Mouse (Mus musculus) gonadal fat pad, adult 2 months (tissue): ENCODE results near the gene Dyrk2. TPM values are rescaled to one million over a fixed set of nuclear protein-coding genes. Genes with fewer than 3 reads are reported as not detected.

Experiments used
- DNase-seq: peaks from one replicate; pipeline ENCODE4 v3.0.0-alpha.2; 2012; ENCODE audit warnings: low read depth
- polyA plus RNA-seq: library from polyadenylated mRNA; depleted of rRNA; stranded (reverse); fragments of >200 nt; gene quantifications from 2 replicates; pipeline ENCODE4 v1.2.3, GENCODE M21; 2012

The Dyrk2 gene
- polyA plus RNA-seq, 1 experiment: 13.5 TPM

DNA sequence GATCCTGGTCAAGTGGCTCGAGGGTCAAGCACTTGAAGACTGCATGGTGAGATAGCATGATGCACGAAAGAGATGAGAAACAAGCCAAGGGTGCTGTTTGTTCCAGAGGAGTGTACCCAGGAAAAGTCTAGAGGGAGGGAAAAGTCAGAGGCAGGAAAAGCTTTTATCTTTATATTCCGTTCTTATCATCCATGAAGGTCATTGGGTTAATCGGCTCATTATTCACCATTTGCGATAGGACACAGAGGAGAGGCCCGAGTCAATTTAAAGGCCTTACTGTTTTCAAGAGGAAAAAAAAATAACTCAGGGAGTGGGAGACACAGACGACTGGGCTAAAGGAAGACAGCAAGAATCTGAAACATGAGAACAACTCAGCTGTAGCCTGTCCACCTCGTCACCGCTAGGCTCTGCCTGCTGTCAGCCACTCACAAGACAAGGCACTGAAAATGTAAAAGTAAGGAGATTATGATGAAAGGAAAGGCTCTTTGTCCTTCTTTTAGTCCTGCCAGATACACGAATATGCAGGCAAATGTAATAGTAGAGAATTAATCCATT lies 22.9 kb downstream of the Dyrk2 start:
- no peak for DNase-seq

DNA sequence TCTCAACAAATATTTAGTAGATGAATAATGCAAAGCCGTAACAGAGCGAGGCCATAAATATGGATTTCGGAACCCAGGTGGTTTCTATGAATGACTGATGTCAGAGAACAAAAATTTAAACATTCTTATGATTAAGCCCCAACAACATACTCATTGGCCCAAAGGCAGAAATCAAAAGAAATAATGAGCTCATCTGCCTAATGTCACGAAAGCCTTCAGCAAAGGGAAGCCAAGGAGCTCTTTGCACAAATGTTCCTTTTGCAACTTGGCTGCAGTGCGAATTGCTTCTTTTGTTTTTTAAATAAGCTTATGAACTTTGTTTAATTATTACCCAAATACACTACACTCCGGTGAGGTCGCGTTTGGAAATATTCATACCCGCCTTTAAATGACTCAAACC lies 29.4 kb downstream of the Dyrk2 start:
- DNase-seq: no peak

DNA sequence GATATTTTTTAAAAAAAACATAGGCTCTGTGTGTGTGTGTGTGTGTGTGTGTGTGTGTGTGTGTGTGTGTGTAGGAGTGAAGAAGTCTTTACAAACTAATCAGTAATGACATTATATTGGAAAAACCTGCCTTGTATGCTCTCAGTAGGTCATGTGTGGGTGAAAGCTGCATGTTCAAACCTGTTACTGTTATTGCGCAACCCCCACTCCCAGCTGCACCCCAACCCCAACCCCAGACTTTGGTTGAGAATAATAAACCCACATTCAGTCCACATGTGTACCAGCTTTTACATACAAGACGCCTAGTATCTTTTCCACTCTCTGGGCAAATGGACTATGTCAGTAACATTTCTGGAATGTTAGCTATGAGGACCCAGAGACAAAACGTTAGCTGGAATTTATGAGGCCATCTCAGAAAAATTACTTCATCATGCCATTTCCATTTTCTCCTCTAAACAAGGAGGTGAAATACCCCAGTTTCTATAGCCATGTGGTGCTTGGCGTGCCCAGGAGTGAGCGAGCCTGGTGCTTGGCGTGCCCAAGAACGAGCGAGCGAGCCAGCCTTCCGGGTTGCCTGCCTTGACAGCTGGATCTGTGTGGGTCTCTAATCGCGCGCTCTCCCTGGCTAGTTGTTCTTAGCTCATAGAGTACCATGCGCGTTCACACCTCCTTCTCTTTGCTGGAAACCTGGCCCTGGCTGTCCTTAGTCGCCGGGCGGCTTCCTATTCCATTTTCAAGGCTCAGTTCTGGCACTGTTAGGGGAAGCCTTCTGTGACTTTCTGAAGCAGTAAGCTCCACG lies 30.5 kb downstream of the Dyrk2 start:
- DNase-seq: no peak

DNA sequence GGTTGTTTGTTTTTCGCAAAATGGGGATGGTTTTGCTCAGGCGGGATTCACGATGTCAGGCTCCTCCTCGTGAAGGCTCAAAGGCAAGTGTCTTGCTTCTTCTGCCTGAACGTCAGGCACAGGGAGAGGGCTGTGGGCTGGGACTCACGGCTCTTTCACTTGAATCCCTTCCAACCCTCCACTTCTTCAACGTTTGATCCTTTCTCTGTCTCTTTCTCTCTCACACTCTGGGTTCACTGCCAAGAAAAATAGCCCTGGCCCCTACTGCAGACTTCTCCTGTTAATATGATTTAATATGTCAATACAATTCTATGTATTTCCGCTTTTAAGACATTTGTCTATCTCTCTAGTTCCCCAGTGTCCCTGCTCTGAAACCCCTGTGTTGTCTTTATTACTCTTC lies 32.4 kb downstream of the Dyrk2 start:
- no peak for DNase-seq

DNA sequence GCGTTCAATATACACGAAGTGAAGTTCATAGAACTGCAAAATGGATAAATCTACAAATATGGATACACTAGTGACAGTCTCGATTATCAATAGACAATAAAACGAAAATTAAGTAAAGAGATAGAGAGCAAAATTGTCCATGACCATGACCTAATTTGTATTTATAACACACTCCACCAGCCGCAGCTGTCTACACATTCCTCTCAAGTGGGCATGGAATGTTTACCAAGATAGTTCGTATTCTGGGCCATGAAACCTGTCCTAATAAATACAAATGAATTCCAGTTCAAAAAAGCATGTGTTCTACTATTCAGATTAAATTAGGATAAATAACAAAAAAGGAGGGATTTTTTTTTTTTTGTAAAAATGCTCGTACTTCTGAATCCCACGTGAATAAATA lies 38.8 kb downstream of the Dyrk2 start:
- DNase-seq: no peak

DNA sequence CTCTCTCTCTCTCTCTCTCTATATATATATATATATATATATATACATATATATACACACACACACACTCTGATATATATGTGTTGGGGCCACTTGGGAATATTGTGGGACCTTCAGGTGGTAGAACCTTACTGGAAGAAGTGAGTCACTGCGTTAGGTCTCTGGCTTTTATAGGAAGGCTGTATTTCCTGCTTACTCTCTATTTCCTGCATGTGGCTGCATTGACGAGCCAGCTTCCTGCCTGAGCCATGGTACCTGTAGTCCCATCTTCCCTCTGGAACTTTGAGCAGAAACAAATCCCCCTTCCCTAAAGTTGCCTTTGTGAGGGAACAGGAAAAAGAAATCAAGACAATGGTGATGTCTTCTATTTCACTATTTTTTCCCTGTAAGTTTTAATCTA lies 40.4 kb downstream of the Dyrk2 start:
- no peak for DNase-seq

DNA sequence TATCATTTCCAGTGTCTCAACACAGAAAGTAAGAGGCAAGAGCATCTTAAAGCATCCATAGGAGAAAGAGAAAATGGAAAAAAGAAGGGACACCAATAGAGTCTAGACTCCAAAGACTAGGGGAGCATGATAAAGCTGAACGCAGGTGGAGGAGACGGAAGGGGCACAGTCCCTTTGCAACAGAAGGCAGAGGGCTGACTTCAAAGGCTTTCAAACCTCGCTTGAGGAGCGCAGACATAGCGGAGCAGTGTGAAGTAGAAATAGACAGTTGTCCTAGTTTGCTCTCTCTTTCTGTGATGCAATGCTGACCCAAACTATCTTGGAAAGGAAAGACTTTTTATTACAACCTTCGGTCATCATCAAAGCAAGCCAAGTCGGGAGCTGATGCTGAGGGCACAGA lies 42.9 kb downstream of the Dyrk2 start:
- no peak for DNase-seq

DNA sequence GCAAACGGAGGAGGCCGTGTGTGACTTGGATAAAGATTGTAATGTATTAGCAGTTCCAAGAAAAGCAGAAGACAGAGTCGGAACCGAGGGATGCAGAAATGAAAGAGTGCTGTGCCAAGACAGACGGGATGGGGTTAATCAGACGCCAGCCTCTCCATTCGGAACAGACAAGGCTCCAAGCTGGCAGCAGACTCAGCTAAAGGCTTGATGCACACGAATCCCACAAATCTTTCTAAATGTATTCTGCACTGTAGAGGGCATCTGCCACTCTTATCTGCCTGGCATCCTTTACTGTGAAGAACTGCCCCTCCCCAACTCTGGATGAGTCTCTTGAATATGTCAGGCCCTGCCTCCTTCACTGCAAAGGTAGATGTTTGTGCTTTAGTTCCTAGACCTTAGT lies 45.2 kb downstream of the Dyrk2 start:
- DNase-seq: no peak

DNA sequence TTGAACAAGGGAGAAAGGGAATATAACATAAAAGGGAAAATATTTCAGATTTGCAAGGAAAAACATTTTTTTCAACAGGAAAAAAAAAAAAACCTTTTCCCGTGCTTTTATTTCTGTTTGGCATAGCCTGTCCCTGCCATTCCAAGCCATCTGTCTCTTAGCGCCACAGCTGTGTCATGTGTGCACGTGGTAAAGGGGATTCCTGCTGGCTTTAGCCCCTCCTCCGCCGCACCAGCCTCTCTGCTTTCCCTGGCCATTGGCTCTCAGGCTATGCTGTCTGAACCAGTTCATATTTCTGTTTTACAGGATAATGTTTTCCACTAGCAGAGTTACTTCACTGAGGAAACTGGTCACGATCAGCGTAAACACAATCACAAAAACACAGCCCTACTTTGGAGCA lies 49.1 kb downstream of the Dyrk2 start:
- DNase-seq: no peak

DNA sequence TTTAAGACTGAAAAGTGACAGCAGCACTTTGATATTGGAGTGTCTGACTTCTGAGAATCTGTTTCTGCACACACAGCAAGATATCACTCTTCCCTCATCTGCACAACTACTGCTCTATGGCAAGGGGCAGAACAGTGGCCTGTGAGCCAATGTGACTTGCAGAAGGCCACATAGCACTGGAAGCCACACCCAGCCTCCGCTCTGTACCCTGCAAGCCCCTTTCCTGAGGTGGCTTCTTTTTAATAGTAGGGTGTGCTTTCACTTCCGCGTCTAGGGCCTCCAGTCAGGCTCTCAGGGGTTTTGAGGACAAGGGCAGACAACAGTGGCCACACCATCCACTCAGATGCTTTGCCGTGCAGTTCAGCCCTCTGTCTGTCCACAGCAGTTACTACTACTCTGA lies 50.2 kb downstream of the Dyrk2 start:
- DNase-seq: no peak

DNA sequence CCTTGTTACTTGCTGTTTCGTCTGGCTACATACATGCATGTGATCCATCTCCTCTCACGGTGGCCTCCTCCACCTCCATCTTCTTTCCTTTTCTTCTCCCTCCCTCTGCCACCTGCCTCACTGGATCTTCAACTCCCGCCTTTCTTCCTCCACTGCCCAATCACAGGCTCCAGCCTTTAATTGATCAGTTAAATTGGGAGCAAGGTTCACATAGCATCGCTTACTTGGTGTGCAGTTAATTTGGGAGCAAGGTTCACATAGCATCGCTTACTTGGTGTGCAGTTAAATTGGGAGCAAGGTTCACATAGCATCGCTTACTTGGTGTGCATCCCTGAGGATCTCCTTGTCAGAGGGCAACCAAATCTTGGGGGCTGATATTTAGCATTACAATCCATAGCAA lies 52.9 kb downstream of the Dyrk2 start:
- no peak for DNase-seq

DNA sequence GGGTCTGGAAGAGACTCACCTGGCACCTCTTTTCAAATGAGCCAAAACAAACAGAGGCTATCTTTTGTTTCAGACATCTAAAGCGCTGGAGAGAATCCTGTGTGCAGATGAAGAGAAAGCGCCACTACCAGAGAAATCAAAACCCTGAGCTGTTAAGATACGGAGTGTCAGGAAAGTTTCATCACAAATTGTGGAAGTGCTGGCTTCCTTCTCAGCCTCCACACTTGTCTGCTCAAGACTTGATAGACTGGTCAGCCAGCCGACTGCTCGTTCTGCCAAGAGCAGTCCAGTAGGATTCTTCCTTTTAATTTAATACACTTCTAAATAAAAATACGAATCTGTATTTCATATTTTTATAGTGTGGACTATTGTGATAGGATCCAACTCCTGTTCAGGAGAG lies 58.1 kb downstream of the Dyrk2 start:
- DNase-seq: no peak

DNA sequence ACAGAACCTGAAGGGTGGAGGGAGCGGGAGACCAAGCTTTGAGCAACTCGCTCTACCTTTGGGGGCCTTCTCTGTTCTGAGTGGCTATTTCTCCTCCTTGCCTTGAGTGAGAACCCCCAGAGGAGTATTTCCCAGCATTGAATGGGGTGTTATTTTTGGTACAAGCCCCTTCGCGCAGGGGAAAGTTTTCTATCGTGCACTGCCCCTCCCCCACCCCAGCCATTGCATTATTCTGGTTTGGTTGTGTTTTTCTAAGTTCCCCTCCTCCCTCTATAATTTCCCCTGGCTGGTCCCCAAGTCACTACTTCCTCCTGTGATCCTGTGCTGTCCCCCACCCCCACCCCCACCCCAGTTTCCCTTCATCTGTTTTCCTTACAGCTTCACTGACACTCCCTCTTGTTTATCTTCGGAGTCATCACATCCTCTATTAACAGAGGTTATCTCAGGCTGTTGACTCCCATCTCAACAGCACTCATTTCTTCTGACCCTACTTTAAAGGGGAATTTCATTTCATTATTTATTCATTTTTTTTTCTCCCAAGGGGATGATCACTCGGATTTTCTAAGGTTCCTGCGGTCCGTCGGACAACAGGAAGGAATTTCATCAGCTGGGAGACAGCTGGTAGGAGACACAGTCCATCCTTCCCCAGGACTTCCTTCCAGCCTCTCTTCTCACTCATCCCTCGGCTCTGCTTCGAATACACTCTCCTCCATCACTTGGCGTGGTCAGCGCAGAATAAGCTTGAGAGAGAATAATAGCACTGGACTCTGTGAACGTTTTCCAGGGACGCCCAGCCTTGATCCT lies 58.9 kb downstream of the Dyrk2 start:
- DNase-seq: no peak
